Mouse (Mus musculus): ENCODE data around the gene Foxj1. TPM values are rescaled to one million over a fixed set of nuclear protein-coding genes. Genes with fewer than 3 reads are reported as not detected.

Gene Foxj1
- total RNA-seq, 4 experiments from 2014 or later, result 4.5 to 7.4 (median 6.2) TPM

Other genes starting within 250 kb of the Foxj1 start
- 100 to 1,000 TPM; 387 to 440 (median 429) TPM for gene Wbp2, start 248.4 kb downstream of the Foxj1 start, total RNA-seq (2022)
- gene Trim47, start 208.2 kb downstream of the Foxj1 start, total RNA-seq (2022), result 10 to 100 TPM in 1 of 4 experiments, 1 to 10 TPM in 3; 5.0 to 13.0 (median 8.2) TPM
- gene Trim65, start 204.3 kb downstream of the Foxj1 start, total RNA-seq (2022), result 1 to 10 TPM; 7.2 to 10.0 (median 7.9) TPM
- gene Mrpl38, start 196.5 kb downstream of the Foxj1 start, total RNA-seq (2022), result 10 to 100 TPM; 56.1 to 66.6 (median 62.8) TPM
- 100 to 1,000 TPM in 1 of 4 experiments, 10 to 100 TPM in 3; 73.7 to 111 (median 92.3) TPM for gene Fbf1, start 167.2 kb downstream of the Foxj1 start, total RNA-seq (2022)
- 10 to 100 TPM; 29.4 to 43.7 (median 38.7) TPM for gene Ten1, start 136.5 kb downstream of the Foxj1 start, total RNA-seq (2022)
- 100 to 1,000 TPM; 124 to 134 (median 130) TPM for gene Acox1, start 136.4 kb downstream of the Foxj1 start, total RNA-seq (2022)
- 1 to 10 TPM in 2 of 4 experiments, under 1 TPM in 2; 0.85 to 1.4 (median 1.1) TPM for gene Evpl, start 97.3 kb downstream of the Foxj1 start, total RNA-seq (2022)
- gene Srp68, start 61.2 kb downstream of the Foxj1 start, total RNA-seq (2022), result 10 to 100 TPM; 61.1 to 71.3 (median 66.1) TPM
- gene Galr2, start 54.5 kb downstream of the Foxj1 start, total RNA-seq (2022), result not detected
- gene Exoc7, start 28.2 kb downstream of the Foxj1 start, total RNA-seq (2022), result 100 to 1,000 TPM in 1 of 4 experiments, 10 to 100 TPM in 3; 82.4 to 103 (median 88.9) TPM
- 100 to 1,000 TPM; 220 to 248 (median 241) TPM for gene Rnf157, start 77.6 kb upstream of the Foxj1 start, total RNA-seq (2022)
- gene Ubald2, start 98.7 kb upstream of the Foxj1 start, total RNA-seq (2022), result 10 to 100 TPM; 28.6 to 30.4 (median 29.5) TPM
- gene Qrich2, start 130.8 kb upstream of the Foxj1 start, total RNA-seq (2022), result under 1 TPM in 1 of 4 experiments, not detected in 3; 0.14 TPM
- gene Prpsap1, start 158.8 kb upstream of the Foxj1 start, total RNA-seq (2022), result 100 to 1,000 TPM in 1 of 4 experiments, 10 to 100 TPM in 3; 83.2 to 104 (median 89.6) TPM
- gene Sphk1, start 195.5 kb upstream of the Foxj1 start, total RNA-seq (2022), result 1 to 10 TPM; 2.8 to 3.6 (median 2.9) TPM
- 100 to 1,000 TPM in 1 of 4 experiments, 10 to 100 TPM in 3; 96.8 to 110 (median 98.8) TPM for gene Ube2o, start 246.0 kb upstream of the Foxj1 start, total RNA-seq (2022)

Data from layer of hippocampus, adult 8-10 months (tissue).